Mouse (Mus musculus): ENCODE data around the gene Vgf.

Vgf gene

DNA sequence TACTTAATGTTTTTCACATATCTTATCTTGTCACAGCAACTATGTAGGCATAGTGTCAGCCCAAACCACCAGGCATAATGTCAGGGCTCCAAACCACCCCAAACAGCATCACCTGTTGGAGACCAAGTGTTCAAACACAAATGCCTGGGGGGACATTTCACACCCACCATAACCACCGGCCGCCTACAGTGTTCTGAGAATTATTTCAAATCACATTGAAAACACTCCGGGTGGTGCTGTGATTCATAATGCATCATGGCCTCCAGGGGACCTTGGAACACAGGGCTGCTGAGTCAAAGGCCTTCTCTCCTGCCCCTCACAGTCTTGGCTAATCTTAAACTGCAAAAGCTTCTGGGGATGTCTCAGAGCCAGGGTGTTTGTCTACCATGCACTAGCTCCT is 10.3 kb upstream of the Vgf start:
- ChIA-PET CTCF (interaction anchor here in 1 of 4 experiments (1.9 kb wide), 1 partner anchor 9 kb away, joined by 5 read pairs; no protein-coding TSS in a partner anchor), POLR2A (interaction anchor here in 1 of 4 experiments (0.6 kb wide), 1 partner anchor 112 kb away, joined by 4 read pairs; no protein-coding TSS in a partner anchor)

DNA sequence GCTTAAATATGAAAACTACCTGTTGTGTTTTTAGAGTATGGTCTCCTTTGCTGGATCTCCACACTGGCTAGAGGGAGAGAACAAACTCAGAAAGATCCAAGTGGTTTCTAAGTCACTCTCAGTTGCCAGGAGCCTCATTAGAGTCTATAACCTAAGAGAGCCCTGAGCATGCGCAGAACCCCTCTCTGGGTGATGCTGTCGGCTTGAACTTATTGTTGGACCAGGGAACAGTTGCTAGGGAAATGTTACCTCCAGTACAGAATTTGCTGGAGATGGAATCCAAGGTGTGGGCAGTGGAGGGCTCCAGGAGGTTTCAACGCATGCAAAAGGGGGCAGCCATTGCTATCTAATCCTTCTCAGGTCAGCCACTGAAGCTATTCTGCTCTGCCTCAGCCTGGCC is 1.9 kb upstream of the Vgf start:
- ChIA-PET POLR2A (interaction anchor here in 1 of 4 experiments (1.3 kb wide), 1 partner anchor 21 kb away, joined by 4 read pairs; the partner anchor contains the start of gene Ap1s1), CTCF (interaction anchor here in 3 of 4 experiments (0.6 to 1.8 kb wide), 6 partner anchors 9 to 241 kb away, joined by 3 to 7 read pairs (median 4); no protein-coding TSS in a partner anchor)

DNA sequence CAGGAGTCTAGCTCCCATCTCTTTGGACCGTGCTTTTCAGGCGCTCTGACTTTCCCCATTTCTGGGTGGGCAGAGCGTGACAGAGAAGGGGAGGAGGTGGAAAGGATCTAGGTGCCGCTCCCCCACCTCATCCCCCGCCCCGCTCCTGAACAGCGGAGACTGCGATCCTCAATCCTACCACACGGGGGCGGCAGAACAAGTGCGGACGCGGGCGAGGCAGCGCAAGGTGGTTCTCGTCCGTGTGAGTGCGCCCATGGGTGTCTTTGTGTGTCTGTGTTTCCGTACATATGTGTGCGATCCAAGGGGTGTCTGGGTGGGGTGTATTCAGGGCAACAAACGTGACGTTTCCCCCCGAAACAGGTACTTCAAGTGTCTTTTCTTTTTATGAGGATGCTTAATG is 1.1 kb upstream of the Vgf start:
- CTCF ChIA-PET, result interaction anchor here in 2 of 4 experiments (0.7 to 1.8 kb wide), 4 partner anchors 9 to 48 kb away, joined by 3 to 5 read pairs (median 4); no protein-coding TSS in a partner anchor
- POLR2A ChIA-PET, result interaction anchor here in 1 of 4 experiments (1.3 kb wide), 1 partner anchor 21 kb away, joined by 4 read pairs; the partner anchor contains the start of gene Ap1s1

DNA sequence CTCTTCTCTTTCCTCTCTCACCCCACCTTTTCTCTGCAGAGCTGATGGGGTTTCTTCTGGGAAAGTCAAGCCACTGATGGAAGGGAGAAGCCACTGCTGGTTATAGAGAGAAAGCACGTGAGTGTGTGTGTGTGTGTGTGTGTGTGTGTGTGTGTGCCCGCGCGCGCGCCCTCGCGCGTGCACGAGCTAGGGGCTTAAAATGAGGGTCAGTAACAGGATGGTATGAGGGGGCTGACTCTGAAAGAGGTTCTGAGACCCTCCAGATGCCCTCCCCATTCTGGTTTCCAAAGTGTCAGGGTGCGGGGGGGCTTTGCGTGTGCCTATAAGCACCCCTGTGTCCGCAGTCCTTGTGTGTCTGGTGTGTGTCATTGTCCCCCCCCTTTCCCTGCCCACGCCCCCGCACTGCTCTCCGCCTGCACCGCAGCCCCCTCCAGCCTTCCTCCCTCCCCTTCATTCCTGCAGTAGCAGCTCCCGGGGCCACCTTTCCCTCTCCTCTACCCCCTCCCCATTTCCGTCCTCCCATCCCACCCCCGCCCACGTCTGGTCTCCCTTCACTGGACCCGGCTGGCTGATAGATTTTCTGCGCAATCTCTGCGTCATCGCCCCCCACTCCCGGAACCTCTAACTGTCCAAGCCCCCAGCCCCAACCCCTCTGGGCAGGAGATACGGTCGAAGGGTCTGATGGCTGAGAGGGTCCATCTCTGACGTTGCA is 2.5 kb downstream of the Vgf start:
- ChIA-PET POLR2A (interaction anchor here in 2 of 4 experiments (0.6 to 0.7 kb wide), 2 partner anchors 9 to 165 kb away, joined by 3 to 4 read pairs; no protein-coding TSS in a partner anchor), CTCF (interaction anchor here in 2 of 4 experiments (0.6 kb wide), 3 partner anchors 22 to 408 kb away, joined by 3 to 13 read pairs (median 5); no protein-coding TSS in a partner anchor)

DNA sequence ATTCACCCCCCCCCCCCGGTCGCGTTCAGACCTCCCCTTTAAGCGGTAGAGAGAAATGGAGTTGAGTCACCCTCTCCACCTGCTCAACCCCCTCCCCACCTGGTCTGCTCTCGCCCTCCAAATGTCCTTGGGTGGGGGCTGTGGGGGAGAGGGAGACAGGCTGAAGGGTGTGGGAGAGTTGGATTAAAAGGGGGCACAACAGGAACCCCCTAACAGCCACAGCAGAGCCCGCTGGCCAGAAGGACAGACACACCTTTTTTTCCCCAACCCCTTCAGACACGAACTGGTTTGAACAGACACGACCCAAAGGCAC is 3.0 kb downstream of the Vgf start:
- CTCF ChIA-PET, result interaction anchor here in 3 of 4 experiments (0.6 to 1.0 kb wide), 6 partner anchors 15 to 100 kb away, joined by 3 to 13 read pairs (median 3); partner anchors contain the start of gene Ap1s1 (in 1 of the 3)
- POLR2A ChIA-PET, result interaction anchor here in 3 of 4 experiments (0.5 to 2.4 kb wide), 13 partner anchors 9 to 1093 kb away, joined by 3 to 14 read pairs (median 3); partner anchors contain the start of genes Fis1 (in 2 of the 3) and Ap1s1 (in 1 of the 3)

DNA sequence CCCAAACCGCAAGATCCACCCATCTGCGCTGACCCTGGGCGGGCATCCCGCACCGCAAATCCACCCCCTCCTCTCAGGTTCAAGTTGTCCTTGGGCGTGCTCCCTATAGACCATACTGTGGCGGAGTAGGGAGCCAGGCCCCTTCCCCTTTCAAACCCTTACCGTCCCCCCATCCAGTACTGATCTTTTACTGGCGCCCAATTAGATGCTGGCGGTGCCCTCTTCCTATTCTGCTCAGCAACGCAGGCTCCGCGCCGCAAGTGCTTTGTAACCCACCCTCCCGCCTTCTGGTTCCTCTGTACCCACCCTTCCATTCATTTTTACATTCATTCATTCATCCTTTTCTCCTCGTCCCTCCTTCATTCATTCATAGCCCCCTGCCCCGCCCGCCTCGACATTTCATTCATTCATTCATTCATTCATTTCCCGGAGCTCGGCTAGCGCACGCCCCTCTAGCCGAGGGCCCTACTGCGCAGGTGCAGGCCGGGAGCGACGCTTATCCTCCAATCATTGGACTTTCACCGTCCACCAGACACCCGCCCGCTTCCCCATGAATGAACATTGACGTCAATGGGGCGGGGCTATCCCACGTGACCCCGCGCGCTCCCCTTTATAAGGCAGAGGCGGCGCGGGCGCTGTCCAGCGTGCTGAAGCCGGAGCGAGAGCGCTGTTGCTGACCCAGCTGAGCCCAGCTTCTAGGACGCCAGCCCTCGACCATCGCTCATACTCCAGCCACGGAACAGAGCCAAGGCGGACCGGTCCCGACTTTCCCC is 3.6 kb downstream of the Vgf start:
- CTCF ChIA-PET, result interaction anchor here in 2 of 4 experiments (0.7 to 1.5 kb wide), 7 partner anchors 15 to 101 kb away, joined by 3 to 4 read pairs (median 3); partner anchors contain the start of gene Ap1s1 (in 1 of the 2)
- POLR2A ChIA-PET, result interaction anchor here (0.5 to 2.4 kb wide), 16 partner anchors 9 to 1094 kb away, joined by 3 to 14 read pairs (median 3); partner anchors contain the start of genes Fis1 (in 2 of the 4), Plod3 (in 2 of the 4) and Ap1s1 (in 1 of the 4)

GRCm38 (mm10) chr5:137030416-137030810 is 4.2 kb downstream of the Vgf start:
- ChIA-PET CTCF (interaction anchor here in 2 of 4 experiments (0.8 to 1.5 kb wide), 6 partner anchors 15 to 92 kb away, joined by 3 to 4 read pairs (median 3); partner anchors contain the start of gene Ap1s1 (in 1 of the 2)), POLR2A (interaction anchor here in 3 of 4 experiments (0.6 to 2.8 kb wide), 18 partner anchors 15 to 595 kb away, joined by 3 to 16 read pairs (median 4); partner anchors contain the start of genes Ap1s1 (in 2 of the 3), Fis1 (in 2 of the 3), Plod3 (in 2 of the 3) and Serpine1 (in 1 of the 3))

DNA sequence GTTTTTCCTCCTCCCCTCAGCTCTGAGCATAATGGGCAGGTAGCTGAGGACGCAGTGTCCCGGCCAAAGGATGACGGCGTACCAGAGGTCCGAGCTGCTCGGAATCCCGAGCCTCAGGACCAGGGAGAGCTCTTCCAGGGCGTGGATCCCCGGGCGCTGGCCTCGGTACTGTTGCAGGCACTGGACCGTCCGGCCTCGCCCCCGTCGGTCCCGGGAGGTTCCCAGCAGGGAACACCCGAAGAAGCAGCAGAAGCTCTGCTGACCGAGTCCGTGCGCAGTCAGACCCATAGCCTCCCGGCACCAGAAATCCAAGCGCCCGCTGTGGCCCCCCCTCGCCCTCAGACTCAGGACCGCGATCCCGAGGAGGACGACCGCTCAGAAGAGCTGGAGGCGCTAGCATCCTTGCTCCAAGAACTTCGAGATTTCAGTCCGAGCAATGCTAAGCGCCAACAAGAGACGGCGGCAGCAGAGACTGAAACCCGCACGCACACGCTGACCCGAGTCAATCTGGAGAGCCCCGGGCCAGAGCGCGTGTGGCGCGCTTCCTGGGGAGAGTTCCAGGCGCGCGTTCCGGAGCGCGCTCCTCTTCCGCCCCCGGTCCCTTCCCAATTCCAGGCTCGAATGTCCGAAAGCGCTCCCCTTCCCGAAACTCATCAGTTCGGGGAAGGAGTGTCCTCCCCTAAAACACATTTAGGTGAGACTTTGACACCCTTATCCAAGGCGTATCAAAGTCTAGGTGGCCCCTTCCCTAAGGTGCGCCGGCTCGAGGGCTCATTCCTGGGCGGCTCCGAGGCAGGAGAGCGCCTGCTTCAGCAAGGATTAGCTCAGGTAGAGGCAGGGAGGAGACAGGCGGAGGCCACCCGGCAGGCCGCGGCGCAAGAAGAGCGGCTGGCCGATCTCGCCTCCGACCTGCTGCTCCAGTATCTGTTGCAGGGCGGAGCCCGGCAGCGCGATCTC is 5.2 kb downstream of the Vgf start:
- CTCF ChIA-PET, result interaction anchor here in 3 of 4 experiments (0.5 to 1.5 kb wide), 4 partner anchors 15 to 1728 kb away, joined by 3 to 5 read pairs (median 3); no protein-coding TSS in a partner anchor

DNA sequence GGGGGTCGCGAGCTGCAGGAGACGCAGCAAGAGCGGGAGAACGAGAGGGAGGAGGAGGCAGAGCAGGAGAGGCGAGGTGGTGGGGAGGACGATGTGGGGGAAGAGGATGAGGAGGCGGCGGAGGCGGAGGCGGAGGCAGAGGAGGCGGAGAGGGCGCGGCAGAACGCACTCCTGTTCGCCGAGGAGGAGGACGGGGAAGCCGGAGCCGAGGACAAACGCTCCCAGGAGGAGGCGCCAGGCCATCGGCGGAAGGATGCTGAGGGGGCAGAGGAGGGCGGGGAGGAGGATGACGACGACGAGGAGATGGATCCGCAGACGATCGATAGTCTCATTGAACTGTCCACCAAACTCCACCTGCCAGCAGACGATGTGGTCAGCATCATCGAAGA is 5.8 kb downstream of the Vgf start:
- POLR2A ChIA-PET, result interaction anchor here (0.6 to 2.8 kb wide), 11 partner anchors 11 to 320 kb away, joined by 3 to 16 read pairs (median 4); partner anchors contain the start of genes Ap1s1 (in 3 of the 4), Cldn15 (in 1 of the 4), Fis1 (in 1 of the 4) and Plod3 (in 1 of the 4)
- CTCF ChIA-PET, result interaction anchor here in 2 of 4 experiments (0.5 to 1.0 kb wide), 3 partner anchors 19 to 48 kb away, joined by 4 to 5 read pairs (median 4); no protein-coding TSS in a partner anchor

More for the DNA sequence above, 5.2 kb downstream of the Vgf start:
- POLR2A ChIA-PET, result interaction anchor here (0.6 to 2.8 kb wide), 12 partner anchors 14 to 594 kb away, joined by 3 to 16 read pairs (median 4); partner anchors contain the start of genes Ap1s1 (in 2 of the 4), Plod3 (in 2 of the 4), Fis1 (in 1 of the 4) and Serpine1 (in 1 of the 4)

- ChIA-PET CTCF (interaction anchor here in 3 of 4 experiments (0.5 to 1.0 kb wide), 6 partner anchors 13 to 453 kb away, joined by 3 to 7 read pairs (median 4); partner anchors contain the start of gene Ap1s1 (in 1 of the 3)), POLR2A (interaction anchor here in 3 of 4 experiments (0.6 to 2.8 kb wide), 13 partner anchors 10 to 413 kb away, joined by 3 to 16 read pairs (median 4); partner anchors contain the start of genes Ap1s1 (in 3 of the 3), Fis1 (in 2 of the 3), Cldn15 (in 1 of the 3) and Plod3 (in 1 of the 3))
Measured at GRCm38 (mm10) chr5:137032641-137033074, 6.5 kb downstream of the Vgf start.

- POLR2A ChIA-PET, result interaction anchor here in 2 of 4 experiments (0.6 to 1.5 kb wide), 5 partner anchors 9 to 538 kb away, joined by 3 to 8 read pairs (median 3); partner anchors contain the start of genes Ap1s1 (in 2 of the 2) and Plod3 (in 1 of the 2)
- CTCF ChIA-PET, result interaction anchor here in 2 of 4 experiments (1.0 to 1.4 kb wide), 3 partner anchors 9 to 81 kb away, joined by 3 to 5 read pairs (median 4); partner anchors contain the start of gene Ap1s1 (in 1 of the 2)
Measured at GRCm38 (mm10) chr5:137036211-137036610, 10.0 kb downstream of the Vgf start.

DNA sequence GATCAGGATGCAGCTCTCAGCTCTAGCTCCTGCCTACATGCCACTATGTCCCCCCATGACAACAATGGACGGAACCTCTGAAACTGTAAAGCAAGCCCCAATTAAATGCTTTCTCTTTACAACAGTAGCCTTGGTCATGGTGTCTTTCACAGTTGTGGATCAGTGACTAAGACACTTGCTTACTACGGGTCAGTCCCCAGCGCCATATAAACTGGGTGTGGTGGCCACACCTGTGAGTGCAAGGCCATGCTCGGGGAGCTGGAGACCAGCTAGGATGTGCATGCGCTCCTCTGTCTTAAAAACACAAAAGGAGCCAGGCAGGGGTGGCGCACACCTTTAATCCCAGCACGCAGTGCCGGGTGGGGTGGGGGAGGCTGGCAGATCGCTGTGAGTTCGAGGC is 13.3 kb downstream of the Vgf start:
- ChIA-PET POLR2A (interaction anchor here in 3 of 4 experiments (0.6 to 0.9 kb wide), 4 partner anchors 10 to 1715 kb away, joined by 3 read pairs; no protein-coding TSS in a partner anchor), CTCF (interaction anchor here in 2 of 4 experiments (0.6 to 0.7 kb wide), 2 partner anchors 29 to 65 kb away, joined by 3 read pairs; no protein-coding TSS in a partner anchor)

DNA sequence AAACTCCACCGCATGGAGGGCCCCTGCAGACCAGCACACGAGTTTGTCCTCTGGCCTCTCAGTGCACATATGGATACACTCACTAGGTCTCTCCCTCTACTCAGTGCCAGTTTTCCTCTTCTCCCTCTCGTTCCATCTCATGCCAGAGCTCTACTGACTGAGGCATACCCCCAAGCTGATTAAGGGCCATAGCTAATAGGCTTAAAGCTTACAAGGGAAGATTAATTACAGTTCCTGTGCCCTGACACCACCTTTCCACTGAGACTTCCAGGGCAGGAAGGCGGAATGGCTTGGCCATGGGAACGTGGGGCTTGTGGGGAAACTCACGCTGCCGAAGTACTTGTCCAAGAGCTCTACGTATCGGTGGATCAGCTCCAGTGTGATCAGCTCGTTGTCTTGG is 15.2 kb downstream of the Vgf start:
- ChIA-PET POLR2A (no interaction called here), CTCF (interaction anchor here in 2 of 4 experiments (0.6 kb wide), 2 partner anchors 11 to 1887 kb away, joined by 3 read pairs; no protein-coding TSS in a partner anchor)

DNA sequence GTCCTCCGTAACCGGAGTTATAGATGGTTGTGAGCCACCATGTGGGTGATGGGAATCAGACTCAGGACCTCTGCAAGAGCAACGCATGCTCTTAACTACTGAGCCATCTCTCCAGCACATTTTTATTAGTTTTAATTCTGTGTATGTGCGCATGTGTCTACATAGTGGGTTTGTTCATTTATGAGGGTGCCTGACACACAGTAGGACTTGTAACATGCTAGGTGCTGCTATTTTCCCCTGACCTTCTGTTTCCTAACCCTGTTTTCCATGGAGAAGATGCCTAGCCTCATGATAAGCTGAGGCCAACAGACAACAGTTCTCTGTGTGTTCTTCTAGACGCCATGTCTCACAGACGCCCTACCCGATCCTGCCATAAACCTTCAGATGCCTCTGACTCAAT is 17.8 kb downstream of the Vgf start:
- POLR2A ChIA-PET, result interaction anchor here in 1 of 4 experiments (2.0 to 2.8 kb wide), 2 partner anchors 8 to 29 kb away, joined by 8 to 12 read pairs; partner anchors contain the start of gene Serpine1
- CTCF ChIA-PET, result no interaction called here

GRCm38 (mm10) chr5:137045402-137046323 is 19.5 kb downstream of the Vgf start, which contains the start of gene Ap1s1:
Gene Ap1s1 (minus strand): TSS chr5:137046135.
- ChIA-PET CTCF (interaction anchor here (0.5 to 2.0 kb wide), 18 partner anchors 9 to 719 kb away, joined by 3 to 7 read pairs (median 4); partner anchors contain the start of gene Ache (in 2 of the 4)), POLR2A (interaction anchor here (0.5 to 2.8 kb wide), 50 partner anchors 9 to 554 kb away, joined by 3 to 23 read pairs (median 4); partner anchors contain the start of genes Serpine1 (in 3 of the 4), Fis1 (in 2 of the 4), Plod3 (in 2 of the 4) and Ephb4 (in 1 of the 4))

Measured in embryonic stem cell, embryonic (primary cell).